Mouse (Mus musculus) heart, postnatal 14 days (tissue): ENCODE measurements around the gene Abcc5. TPM values are rescaled to one million over a fixed set of nuclear protein-coding genes. Genes with fewer than 3 reads are reported as not detected.
"Not testable (repeated sequence)": the region's sequence is repeated elsewhere in the genome, so short reads cannot be mapped to it uniquely, and the experiment has no call there.

Experiments used
- DNase-seq, 2 experiments: peaks; one replicate each; pipeline ENCODE4 v3.0.0; 2021 to 2022
- intact Hi-C: fragments of 180-260 bp; cut with DNase I; formaldehyde crosslinking; loops from one replicate; pipeline ENCODE4 v1.15.1; 2025
- long read RNA-seq, 2 experiments: library from polyadenylated mRNA; stranded (forward); transcript quantifications; one replicate each; pipeline ENCODE4 v2.0.0; 2021
- total RNA-seq, 2 experiments: library from RNA; stranded (reverse); gene quantifications; 2 replicates each; pipeline ENCODE4 v1.2.3; 2021

Abcc5 gene
- 10 to 100 TPM; 42.0 to 43.3 TPM for total RNA-seq
- long read RNA-seq, experiment 1, full-length matches to known transcripts = 5 of 22 reads
- long read RNA-seq, experiment 1, partial matches to known transcripts = 8 of 22 reads
- long read RNA-seq, experiment 1, other reads (novel, unspliced or antisense) = 9 of 22 reads
- long read RNA-seq, experiment 2, full-length matches to known transcripts = 6 of 18 reads
- long read RNA-seq, experiment 2, partial matches to known transcripts = 7 of 18 reads
- long read RNA-seq, experiment 2, other reads (novel, unspliced or antisense) = 5 of 18 reads

DNA sequence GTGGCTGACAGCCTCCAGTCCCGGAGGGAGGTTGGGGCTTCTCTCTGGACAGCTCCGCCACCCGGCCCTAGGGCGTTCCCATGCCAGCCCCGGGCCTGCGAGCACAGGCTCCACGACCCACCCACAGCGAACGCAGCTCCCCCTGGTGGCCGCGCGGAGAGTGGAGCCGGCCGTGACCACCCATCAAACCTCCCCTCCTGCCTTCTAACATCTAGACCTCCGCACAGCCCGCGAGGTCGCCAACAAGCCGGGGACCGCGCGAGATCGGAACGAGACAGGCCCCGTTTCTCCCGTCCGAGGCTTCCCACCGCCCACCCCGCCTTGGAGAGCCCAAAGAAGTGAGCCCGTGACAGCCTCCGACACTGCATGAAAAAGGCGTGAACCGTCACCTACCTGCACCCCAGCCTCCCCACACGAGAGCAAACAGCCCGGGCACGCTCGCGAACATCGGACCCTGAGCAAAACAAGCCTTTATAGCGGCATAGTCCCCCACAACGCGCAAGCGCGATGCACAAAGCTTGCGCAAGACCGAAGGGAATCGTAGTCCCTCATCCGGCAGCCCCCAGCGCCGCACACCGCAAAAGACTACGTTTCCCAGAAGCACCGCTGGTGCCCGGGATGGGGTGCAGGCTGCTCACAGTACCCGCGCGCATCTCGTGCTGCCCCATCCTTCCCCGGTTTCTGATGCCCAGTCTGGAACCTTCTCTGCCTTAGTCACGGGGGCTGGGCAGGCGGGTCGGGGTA, at the start of gene Abcc5:
Gene Abcc5 (minus strand): TSS at position 540 of the 744 bp plus-strand sequence.
- peak; percentile 92 to 93 for DNase-seq
- intact Hi-C loops = loop anchor here (5.0 to 10.0 kb wide), 2 partner anchors 51 to 219 kb away; no protein-coding TSS in a partner anchor

DNA sequence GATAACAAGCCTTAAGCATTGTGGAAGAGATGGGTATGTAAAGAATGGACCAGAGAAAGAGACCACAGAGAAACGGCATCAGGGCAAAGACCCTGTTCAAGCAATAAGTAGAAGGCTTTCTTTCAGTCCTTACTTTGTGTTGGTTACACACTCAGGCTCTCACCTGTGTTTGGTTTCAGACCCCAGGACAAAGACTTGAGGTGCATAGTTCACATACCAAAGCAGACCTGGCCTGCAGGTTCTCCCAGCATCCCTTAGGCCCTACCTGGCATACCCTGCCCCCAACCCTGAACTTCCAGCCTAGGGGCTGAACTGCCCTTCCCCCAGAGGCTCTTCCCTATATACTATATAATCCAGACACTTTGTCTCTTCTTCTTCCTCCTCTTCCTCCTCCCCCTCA, 49.1 kb upstream of the Abcc5 start:
- DNase-seq = no peak
- intact Hi-C loops = loop anchor here (5.0 kb wide), 1 partner anchor 48 kb away; the partner anchor contains the start of gene Abcc5

DNA sequence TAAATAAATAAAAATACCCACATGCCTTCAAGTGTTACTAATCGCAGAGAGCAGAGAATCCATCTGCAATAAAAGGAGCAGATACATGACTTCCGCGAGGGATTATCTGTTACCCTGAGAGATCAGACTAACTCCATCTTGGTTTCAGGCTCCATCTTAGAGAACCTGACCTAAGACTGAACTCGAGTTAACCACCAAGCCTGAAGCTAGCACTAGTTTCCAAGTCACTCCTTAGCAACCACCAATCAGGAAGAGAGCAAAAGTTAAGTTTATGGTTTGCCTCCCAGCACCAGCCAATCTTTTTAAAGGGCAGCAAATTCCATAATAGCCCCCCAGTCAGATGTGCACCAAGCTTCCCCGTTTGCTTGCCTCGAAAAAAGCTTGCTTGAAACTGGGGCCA, 48.6 kb upstream of the Abcc5 start:
- no peak for DNase-seq
- intact Hi-C loops = loop anchor here (5.0 kb wide), 1 partner anchor 47 kb away; the partner anchor contains the start of gene Abcc5

DNA sequence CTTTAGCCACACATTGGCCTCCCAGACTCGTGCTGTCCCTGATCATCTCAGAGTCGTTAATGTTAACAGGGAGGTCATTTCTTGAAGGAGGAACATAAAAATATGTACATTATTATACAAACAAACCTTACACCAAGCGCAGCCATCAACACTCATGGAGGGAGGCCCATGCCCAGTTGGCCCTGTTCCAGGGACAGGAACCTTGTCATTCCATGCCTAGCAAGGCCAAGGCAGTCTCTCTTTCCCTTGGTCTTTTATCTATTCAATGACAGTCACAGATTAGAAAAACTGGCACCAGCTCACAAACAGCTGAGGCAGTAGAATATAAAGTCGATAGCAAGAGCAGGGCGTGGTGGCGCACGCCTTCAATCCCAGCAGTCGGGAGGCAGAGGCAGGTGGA, 48.0 kb upstream of the Abcc5 start:
- intact Hi-C loops = no loop called here
- no peak for DNase-seq

DNA sequence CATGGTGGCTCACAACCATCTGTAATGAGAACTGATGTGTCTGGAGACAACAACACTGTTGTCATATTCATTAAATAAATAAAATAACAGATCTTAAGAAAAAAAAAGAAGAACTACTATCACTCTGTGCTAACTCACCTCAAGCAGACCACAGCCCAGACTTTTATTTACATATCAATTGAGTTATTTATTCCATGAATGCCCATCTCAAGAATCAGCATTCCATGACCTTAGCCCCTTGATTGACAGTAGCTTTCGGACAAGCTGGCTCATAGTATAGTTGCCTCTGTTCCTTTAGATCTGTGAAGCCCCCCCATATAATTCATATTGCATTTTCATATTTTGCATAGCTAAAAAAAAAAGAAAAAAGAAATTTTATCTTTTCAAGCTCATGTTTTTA, 47.6 kb upstream of the Abcc5 start:
- no peak for DNase-seq
- intact Hi-C loops = no loop called here

DNA sequence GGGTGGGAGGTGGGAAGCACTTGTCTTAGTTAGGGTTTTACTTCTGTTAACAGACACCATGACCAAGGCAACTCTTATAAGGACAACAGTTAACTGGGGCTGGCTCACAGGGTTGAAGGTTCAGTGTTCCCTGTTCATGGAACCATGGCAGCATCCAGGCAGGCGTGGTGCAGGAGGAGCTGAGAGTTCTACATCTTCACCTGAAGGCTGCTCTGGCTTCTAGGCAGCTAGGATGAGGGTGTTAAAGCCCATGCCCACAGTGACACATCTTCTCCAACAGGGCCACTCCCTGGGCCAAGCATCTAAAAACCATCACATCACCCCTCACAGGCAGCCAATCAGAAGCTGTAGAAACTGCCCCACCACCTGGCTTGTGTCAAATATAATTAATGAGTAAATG, 45.5 kb upstream of the Abcc5 start:
- intact Hi-C loops = no loop called here
- no peak for DNase-seq

DNA sequence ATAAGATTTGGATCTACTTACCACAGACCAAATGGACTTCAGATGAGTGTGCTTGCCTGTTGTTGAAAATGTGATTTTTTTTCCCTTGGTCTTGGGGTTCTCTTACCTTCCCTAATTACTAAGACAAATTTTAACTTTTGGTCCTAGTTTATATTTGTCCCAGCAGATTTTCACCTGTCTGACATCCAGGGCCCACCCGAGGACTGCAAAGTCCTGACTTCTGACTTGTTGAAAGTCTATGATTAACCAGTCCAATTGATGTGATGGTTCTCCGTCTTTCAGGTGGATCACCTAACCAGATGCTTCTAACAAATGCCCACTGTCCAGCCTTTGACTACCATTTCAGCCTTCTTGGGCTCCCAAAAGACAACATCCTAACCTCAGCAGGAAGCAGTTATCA, 44.8 kb upstream of the Abcc5 start:
- intact Hi-C loops = no loop called here
- no peak for DNase-seq

DNA sequence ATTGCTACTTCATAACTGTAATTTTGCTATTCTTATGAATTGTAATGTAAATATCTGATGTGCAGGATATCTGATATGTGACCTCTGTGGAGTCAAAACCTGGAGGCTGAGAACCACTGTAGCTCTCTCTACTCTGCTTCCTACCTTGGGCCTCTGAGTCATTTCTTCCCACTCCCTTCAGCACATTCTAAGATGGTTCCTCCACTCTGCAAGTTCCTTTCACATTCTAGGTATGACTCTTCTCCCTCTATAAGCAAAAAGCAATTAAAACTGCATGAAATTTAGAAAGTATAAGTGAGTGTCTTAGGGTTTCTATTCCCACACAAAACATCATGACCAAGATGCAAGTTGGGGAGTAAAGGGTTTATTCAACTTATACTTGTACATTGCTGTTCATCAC, 38.5 kb upstream of the Abcc5 start:
- intact Hi-C loops = no loop called here

DNA sequence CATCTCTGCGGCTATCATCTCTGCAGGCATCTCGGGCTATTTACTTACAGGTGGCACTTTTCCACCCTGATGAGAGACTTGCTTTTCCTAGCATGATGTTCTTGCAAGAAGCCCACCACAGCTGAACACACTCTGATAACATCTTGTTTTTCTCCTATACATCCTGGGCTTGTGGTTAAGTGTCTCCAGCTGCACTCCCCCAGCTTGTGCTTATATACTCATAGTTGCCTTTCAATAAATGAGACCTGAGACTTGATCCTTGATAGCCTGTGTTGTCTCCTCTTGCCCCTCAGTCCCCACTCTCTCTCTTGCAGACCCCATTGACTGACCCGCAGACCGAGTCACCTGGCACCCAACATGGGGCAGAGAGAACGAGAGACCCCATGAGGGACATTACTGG, 32.5 kb upstream of the Abcc5 start:
- intact Hi-C loops, DNase-seq: not testable (repeated sequence)

More for the DNA sequence above, 38.5 kb upstream of the Abcc5 start:
- DNase-seq = no peak

DNA sequence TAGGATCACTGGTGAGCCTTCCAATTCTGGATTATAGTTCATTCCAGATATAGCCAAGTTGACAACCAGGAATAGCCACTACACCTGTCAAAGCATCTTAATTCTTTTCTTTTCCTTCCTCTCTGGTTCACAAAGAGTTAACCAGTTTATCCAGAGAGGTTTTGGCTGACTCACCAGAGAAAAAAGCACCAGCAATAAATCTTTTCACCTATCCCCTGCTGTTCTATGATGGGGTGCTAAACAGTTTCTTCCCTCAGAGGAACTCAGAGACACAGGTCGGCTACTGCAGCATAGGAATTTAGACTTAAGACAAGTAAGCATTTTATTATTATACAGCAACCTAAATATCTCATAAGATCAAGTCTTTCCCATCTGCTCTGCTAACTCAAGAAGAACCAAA, 29.9 kb upstream of the Abcc5 start:
- no peak for DNase-seq
- intact Hi-C loops = no loop called here

DNA sequence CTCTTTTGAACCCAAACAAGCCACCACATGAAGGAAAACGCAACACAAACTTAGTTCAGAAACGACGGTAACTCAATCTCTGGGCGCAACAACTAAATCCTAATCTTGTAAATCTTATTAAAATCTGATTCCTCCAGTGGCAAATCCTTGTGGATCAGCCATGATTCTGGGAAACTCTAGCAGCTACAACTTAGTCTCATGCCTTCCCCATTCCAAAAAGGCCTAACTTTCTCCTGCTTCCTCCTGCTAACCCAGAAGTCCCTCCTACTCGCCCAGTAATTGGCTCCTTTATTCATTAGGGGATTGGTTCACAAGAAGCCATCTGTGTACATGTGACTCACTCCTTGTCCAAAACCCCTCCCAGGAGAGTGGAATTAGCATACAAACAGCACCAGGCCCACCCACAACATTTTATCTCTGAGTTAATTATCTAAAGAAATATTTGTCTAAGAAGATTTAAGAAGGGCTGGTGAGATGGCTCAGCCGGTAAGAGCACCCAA, 28.0 kb upstream of the Abcc5 start:
- no peak for DNase-seq
- intact Hi-C loops = no loop called here

DNA sequence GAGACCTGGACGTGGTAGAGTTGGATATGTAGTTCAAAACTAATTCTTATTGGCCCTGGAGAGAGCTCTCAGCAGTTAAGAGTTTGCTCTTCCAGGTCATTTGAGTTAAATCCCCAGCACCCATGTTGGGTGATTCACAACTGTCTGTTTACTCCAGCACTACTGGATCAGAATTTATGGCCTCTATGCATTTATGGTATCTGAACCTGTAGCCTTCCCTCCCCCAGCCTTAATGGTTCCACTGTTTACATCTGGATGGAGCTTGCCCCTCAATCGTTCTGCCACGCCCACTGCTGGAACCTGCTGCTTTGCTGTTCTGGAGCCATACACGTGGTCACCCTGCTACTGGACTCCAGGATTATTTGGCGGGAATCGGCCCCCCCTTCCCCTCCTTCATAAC, 25.6 kb upstream of the Abcc5 start:
- DNase-seq = no peak
- intact Hi-C loops = no loop called here

DNA sequence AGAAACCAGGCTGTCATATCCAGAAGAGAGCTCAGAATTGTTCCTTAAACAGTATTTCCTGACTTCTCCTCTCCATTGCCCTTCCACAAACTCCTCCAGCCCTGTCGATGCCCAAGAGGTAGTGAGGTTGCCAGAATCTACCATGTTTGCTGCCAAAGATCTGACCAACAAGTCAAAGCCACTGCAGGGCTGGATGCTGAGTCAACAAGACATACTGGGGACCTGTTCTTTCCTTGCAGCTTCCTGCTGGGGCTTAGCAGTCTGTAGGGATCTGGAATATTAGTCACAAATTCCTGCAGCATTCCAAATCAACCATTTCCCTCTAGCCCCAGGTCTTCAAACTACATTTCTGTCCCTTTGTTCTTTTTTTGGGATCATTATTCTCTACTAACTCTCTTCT, 19.7 kb upstream of the Abcc5 start:
- intact Hi-C loops = no loop called here

DNA sequence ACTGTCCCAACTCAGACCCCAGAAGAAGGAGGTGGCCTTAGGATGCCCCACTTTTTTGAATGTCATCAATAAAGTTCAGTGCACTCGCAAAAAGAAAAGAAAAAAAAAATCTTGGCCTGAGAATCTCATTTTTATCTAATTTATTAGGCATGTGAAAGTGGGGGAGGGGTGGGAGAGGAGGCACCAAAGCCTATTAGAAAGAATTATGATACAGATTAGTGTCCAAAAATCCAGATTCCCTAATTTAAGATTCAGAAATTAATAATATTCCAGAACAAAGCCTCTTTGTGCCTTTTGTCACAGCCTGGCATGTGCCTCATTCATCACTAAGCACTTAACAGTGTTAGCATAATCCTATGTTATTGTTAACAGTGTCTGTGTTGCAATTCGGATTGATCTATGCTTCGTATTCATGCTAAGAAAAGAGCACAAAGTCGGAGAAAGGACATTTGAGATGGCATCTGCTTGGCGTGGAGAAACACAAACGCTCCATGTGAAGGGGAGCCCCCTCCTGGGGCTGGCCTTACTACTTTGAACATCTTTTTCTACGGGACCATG, 18.7 kb upstream of the Abcc5 start:
- intact Hi-C loops = no loop called here

More for the DNA sequence above, 19.7 kb upstream of the Abcc5 start:
- DNase-seq = no peak

DNA sequence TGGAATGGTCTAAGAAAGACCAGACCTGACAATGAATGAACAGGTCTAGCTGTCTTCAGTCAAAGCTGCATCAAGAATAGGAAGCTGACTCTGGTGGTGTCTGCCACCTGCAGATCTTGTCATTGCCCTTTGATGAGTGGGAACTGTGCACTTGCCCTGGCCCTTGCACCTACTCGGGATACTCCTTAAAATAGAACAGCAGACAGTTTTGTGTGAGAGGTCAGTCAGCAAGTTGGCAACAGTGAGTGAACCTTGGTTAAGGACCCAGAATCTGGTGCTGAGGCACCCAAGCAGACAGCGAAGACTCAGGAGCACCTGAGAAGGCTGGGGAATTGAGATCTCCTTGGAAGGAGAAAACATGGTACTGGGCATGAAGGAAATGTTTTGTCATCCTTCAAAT, 16.7 kb upstream of the Abcc5 start:
- intact Hi-C loops = no loop called here

More for the DNA sequence above, 18.7 kb upstream of the Abcc5 start:
- no peak for DNase-seq

DNA sequence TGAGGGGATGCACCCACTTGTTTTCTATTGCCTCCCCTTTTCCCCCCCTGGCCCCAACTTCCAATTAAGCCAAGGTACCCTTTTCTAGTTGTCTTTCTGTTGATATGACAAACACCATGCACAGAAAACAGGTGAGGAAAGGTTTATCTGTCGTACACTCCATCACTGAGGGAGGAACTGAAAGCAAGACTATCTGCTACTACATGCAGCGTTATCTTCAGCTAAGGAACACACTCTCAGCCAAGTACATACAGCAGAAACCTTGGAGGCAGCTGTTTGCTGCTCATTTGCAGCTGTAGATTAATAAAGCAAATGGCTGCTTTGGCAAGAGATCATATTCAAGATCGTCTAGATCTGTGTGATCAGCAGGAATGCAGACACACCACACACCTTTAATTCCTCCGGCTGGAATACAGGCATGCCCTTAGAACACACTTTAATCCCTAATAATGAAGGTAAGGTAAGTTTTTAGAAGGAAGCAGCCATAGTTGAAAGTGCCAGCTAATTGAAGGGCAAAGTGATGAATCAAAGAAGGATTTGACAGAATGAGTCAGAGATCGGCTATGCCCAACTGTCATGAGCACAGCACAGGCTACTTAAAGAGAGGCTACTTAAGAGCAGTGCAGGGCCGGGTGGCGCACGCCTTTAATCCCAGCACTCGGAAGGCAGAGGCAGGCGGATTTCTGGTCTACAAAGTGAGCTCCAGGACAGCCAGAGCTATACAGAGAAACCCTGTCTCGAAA, 12.7 kb upstream of the Abcc5 start:
- DNase-seq = no peak
- intact Hi-C loops = no loop called here

More for the DNA sequence above, 16.7 kb upstream of the Abcc5 start:
- no peak for DNase-seq

DNA sequence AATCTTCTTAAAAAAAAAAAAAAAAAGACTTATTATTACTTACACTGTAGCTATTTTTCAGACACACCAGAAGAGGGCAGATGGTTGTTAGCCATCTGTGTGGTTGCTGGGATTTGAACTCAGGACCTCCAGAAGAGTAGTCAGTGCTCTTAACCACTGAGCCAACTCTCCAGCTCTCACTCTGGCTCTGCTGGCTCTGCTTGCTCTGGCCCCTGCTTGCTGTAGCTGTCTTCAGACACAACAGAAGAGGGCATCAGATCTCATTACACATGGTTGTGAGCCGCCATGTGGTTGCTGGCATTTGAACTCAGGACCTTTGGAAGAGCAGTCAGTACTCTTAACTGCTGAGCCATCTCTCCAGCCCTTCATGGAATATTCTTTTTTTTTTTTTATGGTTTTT, 11.9 kb upstream of the Abcc5 start:
- DNase-seq, intact Hi-C loops: not testable (repeated sequence)

DNA sequence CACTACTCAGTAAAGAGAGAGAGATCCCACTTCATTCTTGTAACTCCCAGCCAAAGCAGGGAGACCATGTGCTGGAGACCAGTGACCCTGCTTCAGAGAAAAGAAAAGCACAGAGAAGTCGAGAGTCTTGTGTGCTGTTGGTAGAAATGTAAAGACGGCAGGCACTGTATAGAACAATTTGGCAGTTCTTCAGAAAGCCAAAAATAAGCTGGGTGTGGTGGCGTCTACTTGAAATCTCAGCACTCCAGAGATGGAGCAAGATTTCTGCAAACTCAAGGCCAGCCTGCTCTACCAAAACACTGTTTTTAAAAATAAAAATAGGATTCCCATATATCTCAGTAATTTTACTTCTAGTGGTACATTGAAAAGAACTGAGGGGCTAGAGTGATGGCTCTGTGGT, 10.1 kb upstream of the Abcc5 start:
- intact Hi-C loops = no loop called here
- DNase-seq = no peak

DNA sequence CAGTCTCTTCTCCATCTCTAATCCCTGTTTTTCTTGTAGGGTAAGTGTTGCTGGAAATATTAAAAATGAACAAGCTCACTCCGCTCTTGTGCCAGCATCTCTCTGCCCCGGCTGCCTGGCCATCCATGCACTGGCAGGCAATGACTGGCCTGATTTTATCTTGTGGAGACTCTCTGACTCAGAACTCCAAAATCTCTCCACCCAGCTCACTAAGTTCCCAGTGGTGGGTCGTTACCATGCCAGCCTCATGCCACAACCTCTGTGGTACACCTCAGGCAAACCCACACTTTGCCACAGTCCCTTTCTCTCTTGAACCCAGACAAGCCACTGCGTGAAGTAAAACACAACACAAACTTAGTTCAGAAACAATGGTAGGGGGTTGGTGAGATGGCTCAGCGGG, 3.1 kb upstream of the Abcc5 start:
- intact Hi-C loops = loop anchor here (5.0 to 10.0 kb wide), 2 partner anchors 48 to 215 kb away; no protein-coding TSS in a partner anchor
- no peak for DNase-seq

DNA sequence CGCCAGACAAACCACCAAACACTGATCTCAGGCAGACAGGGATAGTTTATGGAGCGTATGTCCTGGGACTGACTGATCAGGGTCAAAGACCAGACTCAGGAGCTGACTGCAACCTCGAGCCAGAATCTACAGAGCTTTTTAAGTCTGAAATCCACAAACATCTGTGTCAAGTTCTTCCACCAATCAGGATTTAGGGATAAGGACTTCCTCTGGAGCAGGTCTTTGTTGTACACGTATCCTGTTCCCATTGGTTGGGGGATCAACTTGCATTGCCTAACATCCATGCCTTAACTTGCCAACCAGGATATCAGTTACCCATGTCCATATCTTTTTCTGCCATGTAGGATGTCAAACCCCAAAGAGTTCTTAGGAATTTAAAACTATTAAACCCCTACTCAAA, 1.4 kb upstream of the Abcc5 start:
- intact Hi-C loops = loop anchor here (5.0 to 10.0 kb wide), 2 partner anchors 50 to 217 kb away; no protein-coding TSS in a partner anchor
- no peak for DNase-seq
